9 mouse cellular contexts compared by ENCODE assay signal in the genomic region with DNA sequence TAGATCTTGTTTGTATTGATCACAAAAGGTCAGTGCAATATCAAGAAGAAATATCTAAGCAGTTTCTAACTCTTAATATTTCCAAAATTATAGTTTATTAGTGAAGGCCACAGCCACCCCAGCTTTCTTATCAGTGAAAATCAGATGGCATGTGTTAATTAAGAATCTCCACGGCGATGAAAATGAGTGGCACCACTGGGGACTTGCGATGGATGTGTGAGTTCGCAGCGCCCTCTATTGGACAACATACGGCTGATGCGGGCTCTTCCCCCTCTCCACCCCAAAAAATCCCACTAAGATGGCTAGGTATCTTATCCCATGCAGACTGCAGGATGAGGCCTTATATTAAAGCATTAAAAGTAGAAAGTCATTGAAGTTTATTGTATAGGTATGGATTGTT. TPM values are rescaled to one million over a fixed set of nuclear protein-coding genes. Genes with fewer than 3 reads are reported as not detected.
A peak's percentile ranks its signal among the peaks of the same experiment; 100 is the strongest.
DNase-seq lines count a peak whose midpoint lies in the region; ATAC-seq and TF ChIP-seq lines count a peak whose summit lies in the region.
"Had no signal": no experiment of that assay in that cellular context is flagged by ENCODE, and none has a peak within 500 bp of the region (broad histone marks: within the 10 kb centered on the region; RNA-seq: fewer than 3 reads in every experiment).

No protein-coding gene starts in this region.

- H3K4me2 ChIP-seq in heart, embryonic 14.5 days (ENCODE audit: low read length): 0 out of 2 replicates have a peak overlapping the region, but pooled peaks have one; percentile 39
- 0 out of 2 replicates have a peak overlapping the region, but pooled peaks have one; percentile 23 for H3K4me2 ChIP-seq in hindbrain, postnatal 0 days (ENCODE audit: low read depth, low read length)
- H3K4me2 ChIP-seq in limb, embryonic 12.5 days: 0 out of 2 replicates have a peak overlapping the region, but pooled peaks have one; percentile 17
- H3K4me2 ChIP-seq: embryonic facial prominence, embryonic 15.5 days had no signal

- H3K36me3 ChIP-seq in heart, embryonic 14.5 days (ENCODE audit: control insufficient read depth, insufficient read depth, low read length): no peaks in the 10 kb centered on the region
- no peaks in the 10 kb centered on the region for H3K36me3 ChIP-seq in heart, embryonic 10.5 days
- H3K36me3 ChIP-seq in ES-E14 (ENCODE audit: control insufficient read depth, insufficient read depth, low read length, poor library complexity, severe bottlenecking): no peaks in the 10 kb centered on the region
- H3K36me3 ChIP-seq in hindbrain, postnatal 0 days (ENCODE audit: insufficient read depth, low read length): no peaks in the 10 kb centered on the region
- H3K36me3 ChIP-seq in limb, embryonic 12.5 days: no peaks in the 10 kb centered on the region
- H3K36me3 ChIP-seq: embryonic facial prominence, embryonic 15.5 days had no signal

- no peak overlapping the region for H3K4me3 ChIP-seq in heart, embryonic 14.5 days (ENCODE audit: control insufficient read depth in 1 of 2, insufficient read depth in 1 of 2, low read depth in 1 of 2, low read length in 2 of 2)
- no peak overlapping the region for H3K4me3 ChIP-seq in heart, embryonic 10.5 days
- H3K4me3 ChIP-seq in ES-E14 (ENCODE audit: insufficient read depth in 1 of 2, low read depth in 1 of 2, low read length in 2 of 2, poor library complexity in 1 of 2, severe bottlenecking in 1 of 2): no peak overlapping the region
- H3K4me3 ChIP-seq in cortical plate, adult 2 months (ENCODE audit: insufficient read depth, low read length): no peak overlapping the region
- no peak overlapping the region for H3K4me3 ChIP-seq in hindbrain, postnatal 0 days (ENCODE audit: low read length)
- H3K4me3 ChIP-seq in limb, embryonic 12.5 days (replicated peaks): no peak overlapping the region
- H3K4me3 ChIP-seq: embryonic facial prominence, embryonic 15.5 days had no signal

- H3K27me3 ChIP-seq in heart, embryonic 14.5 days (ENCODE audit: control insufficient read depth, insufficient read depth, low read length): no peaks in the 10 kb centered on the region
- no peaks in the 10 kb centered on the region for H3K27me3 ChIP-seq in heart, embryonic 10.5 days (ENCODE audit: insufficient read depth, poor library complexity, severe bottlenecking)
- H3K27me3 ChIP-seq in hindbrain, postnatal 0 days (ENCODE audit: insufficient read depth, low read length): no peaks in the 10 kb centered on the region
- H3K27me3 ChIP-seq in limb, embryonic 12.5 days: no peaks in the 10 kb centered on the region
- H3K27me3 ChIP-seq: embryonic facial prominence, embryonic 15.5 days had no signal

- in situ Hi-C loops in ES-E14 (cut with MboI; ENCODE audit: low sequenced_read_pairs in 2 of 2, unreplicated experiment in 2 of 2): no loop called here

- WGBS in heart, embryonic 14.5 days: 8% methylated on average over 7 of the region's 7 CpGs
- 11% methylated on average over 7 of the region's 7 CpGs for WGBS in heart, embryonic 10.5 days
- 5% methylated on average over 7 of the region's 7 CpGs for WGBS in hindbrain, postnatal 0 days
- WGBS in limb, embryonic 12.5 days: 7% methylated on average over 7 of the region's 7 CpGs

- peaks cover 2 to 12% of the 10 kb centered on the region in 2 experiments; a peak in 3 of 4 replicates for H3K4me1 ChIP-seq in heart, embryonic 14.5 days (ENCODE audit: control insufficient read depth in 2 of 2, insufficient read depth in 2 of 2, low read length in 2 of 2)
- no peaks in the 10 kb centered on the region for H3K4me1 ChIP-seq in heart, embryonic 10.5 days
- no peaks in the 10 kb centered on the region for H3K4me1 ChIP-seq in ES-E14 (ENCODE audit: control insufficient read depth in 2 of 2, insufficient read depth in 2 of 2, low read length in 2 of 2, poor library complexity in 1 of 2)
- H3K4me1 ChIP-seq in cortical plate, adult 2 months (ENCODE audit: control insufficient read depth, insufficient read depth, low read length): no peaks in the 10 kb centered on the region
- H3K4me1 ChIP-seq in hindbrain, postnatal 0 days (ENCODE audit: insufficient read depth, low read length): no peaks in the 10 kb centered on the region
- no peaks in the 10 kb centered on the region; the same call in 1 of the 2 replicates for H3K4me1 ChIP-seq in limb, embryonic 12.5 days (replicated peaks)
- H3K4me1 ChIP-seq: embryonic facial prominence, embryonic 15.5 days had no signal

- no peaks in the 10 kb centered on the region for H3K9me3 ChIP-seq in heart, embryonic 14.5 days (ENCODE audit: control insufficient read depth, low read length)
- H3K9me3 ChIP-seq in heart, embryonic 10.5 days: no peaks in the 10 kb centered on the region
- H3K9me3 ChIP-seq in ES-E14 (ENCODE audit: control insufficient read depth, insufficient read depth, low read depth, low read length): no peaks in the 10 kb centered on the region
- H3K9me3 ChIP-seq in hindbrain, postnatal 0 days (ENCODE audit: low read length): no peaks in the 10 kb centered on the region
- no peaks in the 10 kb centered on the region for H3K9me3 ChIP-seq in limb, embryonic 12.5 days
- H3K9me3 ChIP-seq: embryonic facial prominence, embryonic 15.5 days had no signal

- TF ChIP-seq CTCF in cortical plate, adult 2 months (IDR thresholded peaks at IDR 0.05; ENCODE audit: extremely low read depth, insufficient read depth, low read length): peak; percentile 56
- TF ChIP-seq CTCF in hindbrain, postnatal 0 days (IDR thresholded peaks at IDR 0.05; ENCODE audit: low read depth): peak; percentile 76

- no peak for DNase-seq in heart, embryonic 10.5 days (ENCODE audit: low spot score)
- peak; percentile 39 for DNase-seq in ES-E14 (ENCODE audit: low read depth, low spot score)
- DNase-seq in hindbrain, postnatal 0 days (ENCODE audit: low spot score): peak; percentile 78
- DNase-seq in right cerebral cortex, adult 2 months (ENCODE audit: low spot score in 2 of 2): peak; percentile 25 to 47

- H3K9ac ChIP-seq in heart, embryonic 14.5 days (ENCODE audit: low read length): no peak overlapping the region
- H3K9ac ChIP-seq in ES-E14 (ENCODE audit: insufficient read depth, low read depth, low read length, poor library complexity, severe bottlenecking): no peak overlapping the region
- no peak overlapping the region for H3K9ac ChIP-seq in hindbrain, postnatal 0 days (replicated peaks; ENCODE audit: low read length)
- H3K9ac ChIP-seq in limb, embryonic 12.5 days (replicated peaks): no peak overlapping the region
- H3K9ac ChIP-seq: embryonic facial prominence, embryonic 15.5 days had no signal

- no peak for ATAC-seq in heart, embryonic 14.5 days (ENCODE audit: insufficient number of reproducible peaks, insufficient read depth, low FRiP score, low read depth)
- peak; percentile 51; the same call in 1 of the 2 replicates for ATAC-seq in hindbrain, postnatal 0 days
- ATAC-seq in limb, embryonic 12.5 days (ENCODE audit: insufficient number of reproducible peaks, insufficient read depth, low FRiP score, low TSS enrichment, low read depth): no peak
- ATAC-seq in activated CD4-positive, CD25-positive, alpha-beta regulatory T cell, adult 4 months: no peak

- H3K27ac ChIP-seq in heart, embryonic 14.5 days (replicated peaks in 1 of 2; ENCODE audit: control insufficient read depth in 1 of 2, insufficient read depth in 1 of 2, low read depth in 2 of 2, low read length in 2 of 2): no peak overlapping the region
- no peak overlapping the region for H3K27ac ChIP-seq in heart, embryonic 10.5 days
- H3K27ac ChIP-seq in ES-E14 (ENCODE audit: insufficient read depth, low read depth, low read length, poor library complexity, severe bottlenecking): no peak overlapping the region
- no peak overlapping the region for H3K27ac ChIP-seq in cortical plate, adult 2 months (ENCODE audit: insufficient read depth, low read length)
- H3K27ac ChIP-seq in hindbrain, postnatal 0 days: no peak overlapping the region
- no peak overlapping the region for H3K27ac ChIP-seq in limb, embryonic 12.5 days
- H3K27ac ChIP-seq: embryonic facial prominence, embryonic 15.5 days had no signal

- no peak for TF ChIP-seq POLR2A in cortical plate, adult 2 months (IDR thresholded peaks at IDR 0.05; ENCODE audit: extremely low read depth, insufficient read depth, low read length)

TF ChIP-seq in ES-E14, 5 proteins besides CTCF, POLR2A, EP300 and RAD21:
- TF ChIP-seq ZC3H11A (IDR thresholded peaks at IDR 0.05; ENCODE audit: borderline replicate concordance, low read depth, low read length): peak; percentile 60
- TF ChIP-seq HCFC1 (IDR thresholded peaks at IDR 0.05; ENCODE audit: borderline replicate concordance, insufficient read depth, low read length): no peak

RNA-seq across cellular contexts. Expression of a gene that starts 49.9 kb away (rescaled TPM):
- polyA plus RNA-seq in heart, embryonic 14.5 days (2014; fragmentation: Nextera tagmentation; extraction: Ambion mirVana): 6.7 and 8.3 TPM in 2 replicates
- polyA plus RNA-seq in heart, embryonic 10.5 days (2016; fragmentation: Nextera tagmentation; extraction: Ambion mirVana): 7.1 and 7.8 TPM in 2 replicates
- total RNA-seq in ES-E14 (2012; rRNA removed): 2.3 and 2.8 TPM in 2 replicates
- polyA plus RNA-seq in cortical plate, adult 2 months (2012; rRNA removed): 4.7 and 5.0 TPM in 2 replicates
- total RNA-seq in hindbrain, postnatal 0 days (2014; rRNA removed): 2.8 and 3.6 TPM in 2 replicates
- polyA plus RNA-seq in hindbrain, postnatal 0 days (2015; fragmentation: Nextera tagmentation; extraction: Ambion mirVana): 4.1 and 5.5 TPM in 2 replicates
- polyA plus RNA-seq in limb, embryonic 12.5 days (2016; fragmentation: Nextera tagmentation; extraction: Ambion mirVana): 10.9 and 11.4 TPM in 2 replicates
- 1 to 10 TPM; 3.5 to 4.0 TPM for polyA plus RNA-seq in activated CD4-positive, CD25-positive, alpha-beta regulatory T cell, adult 4 months (2017; shearing (Covaris generic))

RNA-seq across cellular contexts. Expression of a gene that starts 51.0 kb away (rescaled TPM):
- 9.1 and 9.5 TPM in 2 replicates for polyA plus RNA-seq in heart, embryonic 14.5 days (2014; fragmentation: Nextera tagmentation; extraction: Ambion mirVana)
- 6.5 and 8.3 TPM in 2 replicates for polyA plus RNA-seq in heart, embryonic 10.5 days (2016; fragmentation: Nextera tagmentation; extraction: Ambion mirVana)
- 1.1 and 1.6 TPM in 2 replicates for total RNA-seq in ES-E14 (2012; rRNA removed)
- polyA plus RNA-seq in cortical plate, adult 2 months (2012; rRNA removed): 17.4 and 18.2 TPM in 2 replicates
- total RNA-seq in hindbrain, postnatal 0 days (2014; rRNA removed): 16.1 and 18.7 TPM in 2 replicates
- polyA plus RNA-seq in hindbrain, postnatal 0 days (2015; fragmentation: Nextera tagmentation; extraction: Ambion mirVana): 11.0 and 11.1 TPM in 2 replicates
- 5.5 and 6.0 TPM in 2 replicates for polyA plus RNA-seq in limb, embryonic 12.5 days (2016; fragmentation: Nextera tagmentation; extraction: Ambion mirVana)
- polyA plus RNA-seq in activated CD4-positive, CD25-positive, alpha-beta regulatory T cell, adult 4 months (2017; shearing (Covaris generic)): 10 to 100 TPM; 37.6 to 38.1 TPM
